Mouse (Mus musculus) lung, adult 2 months (tissue): ENCODE results near the gene Rasl10b. TPM values are rescaled to one million over a fixed set of nuclear protein-coding genes. Genes with fewer than 3 reads are reported as not detected.

Source experiments
- DNase-seq: peaks from one replicate; pipeline ENCODE4 v3.0.0; 2022
- H3K4me1 ChIP-seq: fragments of 200-500 bp; 2 replicates; pipeline ENCODE4 v1.6.1; 2011; ENCODE audit warnings: low read length; ENCODE audit not compliant: control insufficient read depth, insufficient read depth
- H3K4me3 ChIP-seq: fragments of 200-500 bp; replicated peaks from 2 replicates; pipeline ENCODE3; 2011; ENCODE audit warnings: low read depth, mild to moderate bottlenecking, control low read depth, low read length; ENCODE audit errors: extremely low read depth
- CTCF ChIP-seq: fragments of 200-500 bp; IDR thresholded peaks from 2 replicates; pipeline ENCODE4 v1.5.1; 2011; ENCODE audit warnings: mild to moderate bottlenecking, low read length, control low read depth; ENCODE audit not compliant: insufficient read depth
- POLR2A ChIP-seq: fragments of 200-500 bp; IDR thresholded peaks from 2 replicates; pipeline ENCODE4 v1.6.1; 2011; ENCODE audit warnings: low read depth, mild to moderate bottlenecking, control low read depth, low read length, borderline replicate concordance; ENCODE audit errors: extremely low read depth
- WGBS: fragments of 180-500 bp; shearing (Covaris S2); methylation state at CpG from one replicate; pipeline ENCODE4 v1.1.7; 2018; 5-methylcytosine and 5-hydroxymethylcytosine counted together
- polyA plus RNA-seq: library from polyadenylated mRNA; depleted of rRNA; stranded (reverse); fragments of >200 nt; gene quantifications from 2 replicates; pipeline ENCODE4 v1.2.3, GENCODE M21; 2012; rRNA removed

Gene Rasl10b
- 1.9 and 2.4 TPM in 2 replicates for polyA plus RNA-seq

GRCm38 (mm10) chr11:83409087-83409754, at the start of gene Rasl10b:
Rasl10b (plus strand) TSS chr11:83409137.
- whole genome bisulfite sequencing = 2% methylated on average over 38 of the region's 44 CpGs
- Histone ChIP-seq H3K4me1 (peaks cover 3% of the 10 kb centered on the region), H3K4me3 (peak within 1 kb of the TSS; percentile 10)
- no peak for DNase-seq
- TF ChIP-seq CTCF (no peak), POLR2A (no peak)

- WGBS = 83% methylated on average over 6 of the region's 6 CpGs
- Histone ChIP-seq H3K4me1 (no peaks in the 10 kb centered on the region), H3K4me3 (no peak overlapping the region)
- no peak for DNase-seq
- no peak for TF ChIP-seq POLR2A
- TF ChIP-seq CTCF = no peak
Observed at GRCm38 (mm10) chr11:83364656-83365055, 44.3 kb upstream of the Rasl10b start.

GRCm38 (mm10) chr11:83371267-83371666, 37.7 kb upstream of the Rasl10b start:
- Histone ChIP-seq H3K4me3 (no peak overlapping the region), H3K4me1 (no peaks in the 10 kb centered on the region)
- WGBS = 90% methylated on average over 4 of the region's 4 CpGs
- no peak for TF ChIP-seq POLR2A
- no peak for TF ChIP-seq CTCF
- no peak for DNase-seq

- 80% methylated on average over 7 of the region's 7 CpGs for WGBS
- no peaks in the 10 kb centered on the region for H3K4me1 ChIP-seq
- no peak for DNase-seq
- no peak overlapping the region for H3K4me3 ChIP-seq
- TF ChIP-seq POLR2A (no peak), CTCF (no peak)
Observed at GRCm38 (mm10) chr11:83379745-83380341, 29.1 kb upstream of the Rasl10b start.

- no peak for DNase-seq
- no peaks in the 10 kb centered on the region for H3K4me1 ChIP-seq
- no peak overlapping the region for H3K4me3 ChIP-seq
- 83% methylated on average over 9 of the region's 9 CpGs for WGBS
- TF ChIP-seq CTCF (no peak), POLR2A (no peak)
Observed at GRCm38 (mm10) chr11:83382876-83383531, 25.9 kb upstream of the Rasl10b start.

- Histone ChIP-seq H3K4me1 (no peaks in the 10 kb centered on the region), H3K4me3 (no peak overlapping the region)
- TF ChIP-seq POLR2A (no peak), CTCF (no peak)
- WGBS = 89% methylated on average over 1 of the region's 1 CpGs
- DNase-seq = no peak
Observed at GRCm38 (mm10) chr11:83383532-83383887, 25.4 kb upstream of the Rasl10b start.

- no peak for DNase-seq
- WGBS = 82% methylated on average over 4 of the region's 4 CpGs
- TF ChIP-seq CTCF = no peak
- no peak for TF ChIP-seq POLR2A
- Histone ChIP-seq H3K4me3 (no peak overlapping the region), H3K4me1 (peaks cover 2% of the 10 kb centered on the region; the same call in 1 of the 2 replicates)
Observed at GRCm38 (mm10) chr11:83393062-83393461, 15.9 kb upstream of the Rasl10b start.

GRCm38 (mm10) chr11:83394802-83395439, 14.0 kb upstream of the Rasl10b start:
- Histone ChIP-seq H3K4me1 (peaks cover 6% of the 10 kb centered on the region), H3K4me3 (no peak overlapping the region)
- WGBS = 63% methylated on average over 6 of the region's 6 CpGs
- TF ChIP-seq POLR2A (no peak), CTCF (no peak)
- no peak for DNase-seq

GRCm38 (mm10) chr11:83397626-83398025, 11.3 kb upstream of the Rasl10b start:
- no peak for DNase-seq
- TF ChIP-seq CTCF (no peak), POLR2A (no peak)
- WGBS = 55% methylated on average over 7 of the region's 7 CpGs
- no peak overlapping the region for H3K4me3 ChIP-seq
- H3K4me1 ChIP-seq = peaks cover 6% of the 10 kb centered on the region

- no peak for TF ChIP-seq POLR2A
- no peak for TF ChIP-seq CTCF
- no peak overlapping the region for H3K4me3 ChIP-seq
- H3K4me1 ChIP-seq = peaks cover 6% of the 10 kb centered on the region
- no peak for DNase-seq
- 72% methylated on average over 5 of the region's 5 CpGs for WGBS
Observed at GRCm38 (mm10) chr11:83398724-83399123, 10.2 kb upstream of the Rasl10b start.
